Mouse (Mus musculus) adrenal gland, adult (tissue): ENCODE measurements around the gene Ccm2l.

Experiments
- DNase-seq, 2 experiments: peaks; one replicate each; pipeline ENCODE4 v3.0.0; 2022 to 2023; ENCODE audit warnings: low spot score in 1 of 2; ENCODE audit not compliant: inconsistent age in 2 of 2

Gene Ccm2l

GRCm38 (mm10) chr2:153065747-153066508 is at the start of gene Ccm2l:
Gene Ccm2l, plus strand, starts transcription at chr2:153065955.
- DNase-seq: peak; percentile 39 to 63

DNA sequence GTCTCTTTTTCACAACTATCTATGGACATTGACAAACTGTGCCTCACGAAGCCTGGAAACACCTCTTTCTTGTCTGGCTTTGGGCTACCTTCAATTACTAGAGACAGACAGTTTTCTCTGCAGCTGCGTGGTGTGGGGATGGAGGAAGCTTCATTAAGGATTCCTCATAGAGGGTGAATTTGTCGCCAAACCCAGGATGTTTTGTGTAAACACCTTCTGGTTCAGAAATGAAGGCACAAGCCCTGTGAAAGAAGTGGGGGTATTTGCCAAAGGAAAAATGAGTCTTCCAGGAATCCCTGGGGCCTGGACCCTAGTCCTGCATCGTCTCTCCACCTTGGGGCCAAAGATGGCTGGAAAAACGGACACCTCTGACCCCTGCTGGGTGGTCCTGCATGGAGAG is 49.0 kb upstream of the Ccm2l start:
- DNase-seq: no peak

DNA sequence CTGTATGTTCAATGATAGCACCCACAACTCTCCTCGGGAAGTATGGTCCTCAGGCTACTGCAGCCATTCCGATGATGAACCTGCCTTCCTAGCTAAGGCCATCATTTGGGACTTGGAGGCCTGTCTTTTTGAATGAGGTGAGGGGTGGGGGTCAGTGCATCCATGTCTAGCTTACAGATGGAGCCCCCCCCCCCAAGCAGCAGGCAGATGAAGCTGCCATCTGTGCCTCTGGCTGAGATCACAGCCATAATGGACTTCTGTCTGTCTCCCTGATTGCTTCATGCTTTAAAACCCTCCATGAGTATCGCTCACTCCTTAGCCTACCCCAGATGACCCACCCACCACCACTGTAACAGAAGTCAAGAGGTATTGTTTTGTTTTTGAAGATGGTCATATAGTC is 46.4 kb upstream of the Ccm2l start:
- DNase-seq: no peak

DNA sequence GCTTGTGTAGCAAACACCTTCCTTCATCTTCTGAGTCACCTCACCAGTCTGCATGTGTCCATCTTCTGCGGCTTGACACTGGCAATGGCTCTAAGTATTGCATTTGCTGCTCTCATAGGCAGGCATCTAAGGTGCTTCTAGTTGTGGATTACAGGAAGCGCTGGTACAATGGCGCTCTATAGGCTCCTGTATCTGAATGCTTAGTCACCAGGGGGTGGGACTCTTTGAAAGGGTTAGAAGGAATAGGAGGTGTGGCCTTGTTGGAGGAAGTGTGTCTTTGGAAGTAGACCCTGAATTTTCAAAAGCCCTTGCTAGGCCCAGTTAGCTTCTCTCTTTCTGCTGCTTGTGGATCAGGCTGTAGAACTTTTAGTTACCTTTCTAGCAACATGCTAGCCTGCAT is 44.6 kb upstream of the Ccm2l start:
- no peak for DNase-seq

- no peak for DNase-seq
Measured at GRCm38 (mm10) chr2:153022855-153023254, 42.9 kb upstream of the Ccm2l start.

DNA sequence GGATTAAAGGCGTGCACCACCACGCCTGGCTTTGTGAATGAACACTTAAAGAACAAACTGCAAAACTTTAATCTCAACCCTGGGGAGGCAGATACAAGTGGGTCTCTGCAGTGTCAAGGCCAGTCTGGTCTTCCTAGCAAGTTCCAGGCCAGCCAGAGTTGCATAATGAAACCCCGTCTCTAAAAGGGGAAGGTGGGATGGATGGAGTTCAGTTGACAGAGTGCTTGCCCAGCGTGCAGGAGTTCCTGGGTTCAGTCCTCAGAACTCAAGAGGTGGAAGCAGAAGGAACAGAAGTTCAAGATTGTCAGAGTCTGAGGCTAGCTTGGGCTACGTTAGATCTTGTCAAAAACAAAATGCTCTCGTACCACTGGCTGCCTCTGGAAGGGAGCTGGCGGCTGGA is 39.7 kb upstream of the Ccm2l start:
- no peak for DNase-seq

DNA sequence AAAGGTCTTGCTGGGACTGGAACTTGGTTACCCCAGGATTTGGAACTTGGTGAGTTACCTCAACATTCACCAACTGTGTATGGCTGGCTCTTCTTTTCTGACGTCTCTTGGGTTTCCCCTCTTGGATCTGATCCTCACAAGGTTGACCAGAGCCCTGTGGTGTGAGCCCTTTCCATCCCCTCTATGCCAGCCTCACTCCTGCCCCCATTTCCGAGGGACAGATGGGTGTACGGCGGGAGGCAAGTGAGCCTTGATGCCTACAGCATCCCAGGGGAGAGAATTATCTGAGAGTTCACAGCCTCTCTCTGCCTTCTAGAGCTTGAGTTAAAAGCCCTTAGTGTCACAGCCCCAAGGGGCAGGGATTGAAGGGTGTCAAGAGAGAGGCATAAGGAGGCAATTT is 38.3 kb upstream of the Ccm2l start:
- no peak for DNase-seq

DNA sequence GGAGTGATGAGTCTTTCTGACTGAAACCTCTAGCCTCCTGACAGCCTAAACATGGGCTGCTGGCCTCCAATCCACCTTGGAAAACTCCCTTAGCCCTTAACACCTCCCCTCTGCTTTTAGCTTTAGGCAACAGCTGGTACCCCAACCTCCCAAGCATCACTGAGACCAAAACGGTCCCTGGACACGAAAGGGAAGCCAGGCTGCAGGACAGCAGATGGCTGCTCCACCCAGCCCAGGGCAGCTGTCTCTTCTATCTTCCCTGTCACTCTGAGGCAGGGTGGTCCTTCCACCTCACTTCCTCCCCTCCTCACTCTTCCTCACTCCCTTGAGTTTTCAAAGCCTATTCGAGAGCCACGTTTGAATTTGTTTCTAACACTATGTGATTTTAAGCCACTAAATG is 35.3 kb upstream of the Ccm2l start:
- no peak for DNase-seq

- peak; percentile 29 to 45 for DNase-seq
Measured at GRCm38 (mm10) chr2:153031126-153032082, 34.4 kb upstream of the Ccm2l start, which contains the start of gene Xkr7. Gene Xkr7, plus strand, starts transcription at chr2:153031852.

GRCm38 (mm10) chr2:153032083-153032842 is 33.5 kb upstream of the Ccm2l start:
- peak; percentile 71 to 90 for DNase-seq

DNA sequence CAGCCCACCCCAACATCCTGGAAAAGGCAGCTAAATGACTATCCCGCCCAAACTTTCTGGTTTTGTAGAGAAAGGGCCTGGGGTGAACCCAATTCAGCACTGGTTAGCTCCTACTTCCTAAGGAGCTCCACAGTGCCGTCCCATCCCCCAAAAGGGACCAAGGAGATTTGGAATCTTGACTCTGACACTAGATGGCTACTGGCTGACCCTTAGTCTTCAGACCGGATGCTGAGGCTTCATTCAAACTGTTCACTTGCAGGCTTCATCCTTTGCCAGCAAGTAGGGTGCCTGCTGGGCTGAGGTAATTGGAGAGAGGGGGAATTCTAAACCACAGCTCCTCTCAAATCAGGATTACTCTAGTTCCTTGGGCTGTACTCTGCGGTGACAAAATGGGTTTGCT is 32.8 kb upstream of the Ccm2l start:
- DNase-seq: no peak

DNA sequence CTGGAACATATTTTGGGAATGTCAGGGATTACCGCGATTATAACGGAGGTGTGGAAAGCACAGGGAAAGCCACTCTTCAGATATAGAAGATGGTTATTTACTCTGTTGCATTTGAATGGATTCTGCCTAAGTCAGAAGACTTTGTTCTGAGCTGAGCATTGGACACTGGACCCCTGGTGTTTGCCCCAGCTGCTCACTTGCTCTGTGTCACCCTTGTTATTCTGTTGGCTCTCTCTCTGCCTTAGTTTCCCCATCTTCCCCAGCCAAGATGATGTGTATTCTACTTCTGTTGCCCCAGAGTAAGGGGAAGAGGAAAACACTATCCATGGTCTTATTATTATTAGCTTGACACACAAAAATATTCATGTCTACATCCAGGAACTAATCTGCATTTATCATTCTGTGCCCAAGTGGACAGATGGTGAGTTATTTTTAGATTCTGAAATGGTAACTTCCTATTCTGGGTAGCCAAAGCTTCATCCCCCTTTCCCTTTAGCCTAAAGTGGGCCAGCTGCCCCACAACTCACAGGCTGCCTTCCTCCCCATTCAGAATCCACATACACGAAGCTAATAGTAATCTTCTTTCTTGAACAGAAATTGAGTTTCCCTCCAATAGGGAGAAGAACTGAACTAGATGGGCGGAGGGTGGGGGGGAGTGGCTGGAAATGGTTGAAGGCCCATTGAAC is 32.1 kb upstream of the Ccm2l start:
- no peak for DNase-seq

GRCm38 (mm10) chr2:153036690-153037089 is 29.1 kb upstream of the Ccm2l start:
- no peak for DNase-seq

DNA sequence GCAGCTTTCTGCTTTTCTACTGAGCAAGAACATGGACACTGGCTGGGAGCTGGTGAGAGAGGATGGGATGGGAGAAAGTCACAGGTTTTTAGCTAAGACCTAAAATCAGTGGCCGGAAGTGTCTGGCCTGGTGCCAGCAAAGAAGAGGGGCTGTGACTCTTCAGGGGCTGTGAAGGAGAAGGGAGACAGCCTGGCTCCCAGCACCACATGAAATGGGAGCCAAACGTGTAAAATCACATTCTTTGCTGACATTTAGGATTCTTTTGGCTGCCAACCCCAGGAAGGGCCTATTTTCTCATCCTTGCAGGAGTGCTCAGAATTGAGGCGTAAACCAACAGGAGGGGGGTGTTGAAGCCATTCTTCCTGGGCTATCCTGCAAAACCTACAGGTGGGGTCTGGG is 21.9 kb upstream of the Ccm2l start:
- DNase-seq: no peak

DNA sequence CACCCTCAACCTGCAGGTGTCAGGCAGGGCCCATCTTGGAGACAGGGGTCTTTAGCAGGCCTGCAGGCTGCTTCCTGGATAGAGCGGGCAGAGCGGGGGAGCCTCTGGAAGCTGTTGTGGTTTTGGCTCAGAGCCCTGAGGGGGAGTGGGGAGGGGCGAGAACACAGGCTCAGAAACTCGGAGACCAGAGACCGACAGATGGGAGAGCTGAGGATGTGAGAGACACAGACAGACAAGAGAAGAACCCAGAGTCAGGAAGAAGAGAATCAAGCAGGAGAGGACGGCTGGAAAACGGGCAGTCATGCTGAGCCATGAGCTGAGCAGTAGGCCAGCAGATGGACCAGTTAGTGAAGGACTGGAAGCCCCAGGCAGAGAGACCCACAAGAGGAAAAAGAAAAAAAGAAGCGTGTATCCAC is 19.9 kb upstream of the Ccm2l start:
- DNase-seq: no peak

GRCm38 (mm10) chr2:153047828-153048465 is 17.8 kb upstream of the Ccm2l start:
- peak; percentile 44 to 80 for DNase-seq

DNA sequence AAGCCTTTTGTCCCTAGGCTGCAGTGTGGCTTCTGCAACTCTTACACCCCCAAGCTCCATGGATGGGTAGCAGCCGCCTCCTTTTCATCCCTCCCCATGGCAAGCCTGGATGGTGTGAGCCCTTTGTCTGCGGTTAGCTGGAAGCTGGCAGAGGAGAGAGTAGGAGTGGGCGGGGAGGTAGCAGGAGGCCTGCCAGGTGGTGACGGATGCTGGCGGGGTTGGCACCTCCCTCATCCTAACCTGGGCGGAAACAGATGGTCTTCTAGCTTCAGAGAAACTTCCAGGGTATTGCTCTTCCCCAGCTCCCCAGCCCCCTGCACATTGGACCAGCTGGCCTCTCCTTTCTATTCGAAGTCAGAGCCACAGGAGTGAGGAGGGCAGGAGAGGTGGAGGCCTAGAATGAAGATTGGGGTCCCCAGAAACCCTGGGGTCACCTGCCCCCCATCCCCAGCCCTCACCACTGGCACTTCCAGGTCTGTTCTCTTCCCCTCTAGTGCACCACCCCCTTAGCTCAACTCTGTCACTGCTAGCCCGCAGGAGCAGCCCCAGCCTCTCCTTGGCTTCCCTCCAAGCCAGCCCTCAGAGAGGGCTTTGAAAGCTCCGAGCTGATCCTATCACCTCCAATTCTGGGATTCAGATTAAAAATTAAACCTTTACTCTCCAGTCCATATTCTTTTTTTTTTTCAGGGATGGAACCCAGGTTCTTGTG is 16.3 kb upstream of the Ccm2l start:
- DNase-seq: no peak

DNA sequence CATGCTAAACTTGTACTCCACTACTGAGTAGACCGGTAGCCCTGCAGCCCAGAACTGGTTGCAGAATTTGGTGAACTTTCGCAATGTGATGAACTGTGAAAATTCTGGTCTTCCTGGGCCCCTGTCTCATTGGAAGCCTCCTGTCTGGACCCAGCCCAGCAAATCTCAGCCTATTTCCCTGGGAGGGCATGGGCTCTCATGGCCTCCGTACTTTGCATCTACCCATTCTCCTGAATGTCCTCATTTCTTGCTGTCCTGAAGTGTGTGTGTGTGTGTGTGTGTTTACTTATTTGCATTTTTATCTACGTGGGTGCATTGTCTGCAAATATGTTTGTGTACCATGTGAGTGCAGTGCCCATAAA is 15.8 kb upstream of the Ccm2l start:
- no peak for DNase-seq

DNA sequence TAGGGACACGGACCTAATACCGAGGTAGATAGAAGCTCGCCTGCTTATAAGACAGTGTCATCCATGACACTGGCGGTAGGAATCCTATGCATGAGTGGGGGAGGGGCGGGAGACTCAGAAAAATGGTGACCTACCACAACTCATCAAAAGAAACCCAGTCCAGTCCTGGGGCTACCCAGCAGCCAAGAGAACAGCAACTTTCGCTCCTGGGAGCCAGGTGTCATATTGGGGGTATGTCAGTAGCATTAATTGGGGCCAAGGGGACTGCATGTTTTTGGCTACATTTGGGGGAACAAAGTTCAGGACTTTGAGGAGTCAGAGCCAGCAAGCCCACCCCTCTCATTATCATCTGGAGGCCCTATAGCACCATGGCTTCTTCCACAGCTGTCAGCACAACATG is 14.7 kb upstream of the Ccm2l start:
- no peak for DNase-seq

- DNase-seq: no peak
Measured at GRCm38 (mm10) chr2:153051537-153051936, 14.2 kb upstream of the Ccm2l start.
